Mouse (Mus musculus): Measurements from ENCODE around the gene Ccdc54.
A peak's percentile ranks its signal among the peaks of the same experiment; 100 is the strongest.

Ccdc54 gene

GRCm38 (mm10) chr16:50591054-50591453 is at the start of gene Ccdc54:
Gene Ccdc54 (minus strand): TSS chr16:50591154.
- no peak for DNase-seq

GRCm38 (mm10) chr16:50632585-50632984 is 41.6 kb upstream of the Ccdc54 start:
- DNase-seq, result no peak

- no peak for DNase-seq
Measured at GRCm38 (mm10) chr16:50615569-50615968, 24.6 kb upstream of the Ccdc54 start.

GRCm38 (mm10) chr16:50612944-50613343 is 22.0 kb upstream of the Ccdc54 start:
- DNase-seq, result no peak

GRCm38 (mm10) chr16:50610580-50610979 is 19.6 kb upstream of the Ccdc54 start:
- no peak for DNase-seq

- no peak for DNase-seq
Measured at GRCm38 (mm10) chr16:50607776-50608562, 17.0 kb upstream of the Ccdc54 start.

GRCm38 (mm10) chr16:50604826-50605225 is 13.9 kb upstream of the Ccdc54 start:
- no peak for DNase-seq

- no peak for DNase-seq
Measured at GRCm38 (mm10) chr16:50601947-50602346, 11.0 kb upstream of the Ccdc54 start.

GRCm38 (mm10) chr16:50600665-50601064 is 9.7 kb upstream of the Ccdc54 start:
- no peak for DNase-seq

GRCm38 (mm10) chr16:50596679-50597078 is 5.7 kb upstream of the Ccdc54 start:
- no peak for DNase-seq

- no peak for DNase-seq
Measured at GRCm38 (mm10) chr16:50596171-50596570, 5.2 kb upstream of the Ccdc54 start.

- DNase-seq, result no peak
Measured at GRCm38 (mm10) chr16:50594876-50595275, 3.9 kb upstream of the Ccdc54 start.

GRCm38 (mm10) chr16:50593361-50593760 is 2.4 kb upstream of the Ccdc54 start:
- no peak for DNase-seq

GRCm38 (mm10) chr16:50589574-50590151 is 1.3 kb downstream of the Ccdc54 start:
- DNase-seq, result no peak

GRCm38 (mm10) chr16:50588191-50588590 is 2.8 kb downstream of the Ccdc54 start:
- DNase-seq, result no peak

- no peak for DNase-seq
Measured at GRCm38 (mm10) chr16:50587139-50587538, 3.8 kb downstream of the Ccdc54 start.

GRCm38 (mm10) chr16:50578361-50578760 is 12.6 kb downstream of the Ccdc54 start:
- DNase-seq, result no peak

- no peak for DNase-seq
Measured at GRCm38 (mm10) chr16:50572557-50572956, 18.4 kb downstream of the Ccdc54 start.

- DNase-seq, result no peak
Measured at GRCm38 (mm10) chr16:50559163-50559771, 31.7 kb downstream of the Ccdc54 start.

- DNase-seq, result no peak
Measured at GRCm38 (mm10) chr16:50553828-50554227, 37.1 kb downstream of the Ccdc54 start.

- DNase-seq, result no peak
Measured at GRCm38 (mm10) chr16:50551871-50552528, 39.0 kb downstream of the Ccdc54 start.

- DNase-seq, result no peak
Measured at GRCm38 (mm10) chr16:50550927-50551326, 40.0 kb downstream of the Ccdc54 start.

- DNase-seq, result peak; percentile 49
Measured at GRCm38 (mm10) chr16:50542554-50543333, 48.2 kb downstream of the Ccdc54 start.
